Mouse (Mus musculus) left cerebral cortex, postnatal 14 days (tissue): ENCODE measurements around the gene Foxf1. TPM values are rescaled to one million over a fixed set of nuclear protein-coding genes. Genes with fewer than 3 reads are reported as not detected.

Experiments
- DNase-seq, 2 experiments: peaks; one replicate each; pipeline ENCODE4 v3.0.0; 2021 to 2022; ENCODE audit warnings: low spot score in 2 of 2, mixed read lengths in 1 of 2
- intact Hi-C: fragments of 180-260 bp; cut with DNase I; formaldehyde crosslinking; loops from one replicate; pipeline ENCODE4 v1.15.1; 2025
- long read RNA-seq, 2 experiments: library from polyadenylated mRNA; stranded (forward); transcript quantifications; one replicate each; pipeline ENCODE4 v2.0.0; 2021
- total RNA-seq, 2 experiments: library from RNA; stranded (reverse); gene quantifications; 2 replicates each; pipeline ENCODE4 v1.2.3; 2021

The Foxf1 gene
- total RNA-seq, result 1 to 10 TPM; 1.0 to 1.4 TPM
- long read RNA-seq, experiment 1, partial matches to known transcripts, result 0 of 3 reads
- long read RNA-seq, experiment 1, other reads (novel, unspliced or antisense), result 0 of 3 reads
- long read RNA-seq, experiment 2, transcript Foxf1-201 (2 exons, 2,415 nt), result major isoform, 6 of 6 reads
- long read RNA-seq, experiment 2, partial matches to known transcripts, result 0 of 6 reads
- long read RNA-seq, experiment 2, other reads (novel, unspliced or antisense), result 0 of 6 reads

GRCm38 (mm10) chr8:121084210-121084951 lies at the start of gene Foxf1:
Gene Foxf1, plus strand, starts transcription at chr8:121084386.
- intact Hi-C loops, result loop anchor here (5.0 kb wide), 2 partner anchors 33 to 112 kb away; partner anchors contain the start of gene Foxc2
- no peak for DNase-seq

- no peak for DNase-seq
- intact Hi-C loops, result no loop called here
These were observed 48.6 kb upstream of the Foxf1 start for GRCm38 (mm10) chr8:121035611-121036010.

DNA sequence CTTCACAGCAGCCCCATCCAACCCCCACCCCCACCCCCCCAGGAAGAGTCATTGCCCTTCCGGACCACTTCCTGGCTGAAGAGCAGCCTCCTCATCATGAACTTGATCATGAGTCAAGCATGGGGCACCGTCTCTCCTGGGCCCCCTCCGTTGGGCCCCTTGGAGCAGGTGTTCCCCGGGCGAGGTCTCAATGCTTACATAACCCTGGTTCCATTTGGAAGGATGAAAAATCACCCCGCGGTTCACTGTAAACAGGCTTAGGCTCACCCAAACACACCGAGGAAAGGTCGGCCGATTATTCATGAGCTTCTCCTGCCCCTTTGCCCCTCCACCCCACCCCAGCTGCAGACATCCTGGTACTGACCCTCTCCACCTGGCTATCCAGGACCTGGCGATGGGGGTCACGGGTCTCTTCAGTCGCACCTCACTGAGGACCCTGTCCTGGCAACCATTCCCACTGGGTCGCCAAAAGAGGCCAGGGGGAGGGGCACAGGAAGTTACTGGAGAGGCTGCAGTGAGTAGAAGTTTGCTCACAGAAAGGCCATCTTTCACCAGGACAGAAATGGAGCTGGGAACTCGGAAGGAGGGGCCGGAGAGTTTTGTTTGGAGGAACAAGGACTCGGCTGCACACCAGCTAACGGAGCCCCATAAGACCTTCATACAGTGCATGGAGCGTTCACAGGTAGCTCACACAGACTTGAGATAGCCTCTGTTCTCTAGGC lies 40.3 kb upstream of the Foxf1 start:
- intact Hi-C loops, result no loop called here
- DNase-seq, result no peak

GRCm38 (mm10) chr8:121047441-121047840 lies 36.7 kb upstream of the Foxf1 start:
- intact Hi-C loops, result no loop called here
- DNase-seq, result no peak

DNA sequence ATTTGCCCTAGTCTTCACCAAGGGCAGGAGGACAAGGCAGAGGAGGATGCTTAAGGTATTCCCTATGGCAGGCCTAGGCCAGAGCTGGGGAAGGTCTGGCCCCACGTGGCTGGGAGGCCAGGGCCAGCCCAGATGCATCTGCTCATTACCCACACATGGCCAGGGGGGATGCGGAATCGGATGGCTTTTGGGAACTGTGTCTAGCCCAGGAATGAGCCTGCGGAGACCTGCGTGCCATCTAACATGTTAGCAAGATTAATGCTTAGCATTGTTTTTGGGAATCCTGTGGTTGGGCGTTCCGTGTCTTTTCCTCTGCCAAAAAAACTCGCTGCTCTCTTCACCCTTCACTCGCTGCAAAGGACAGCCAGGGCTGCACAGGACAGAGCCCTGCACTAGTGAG lies 26.1 kb upstream of the Foxf1 start:
- no peak for DNase-seq
- intact Hi-C loops, result no loop called here

GRCm38 (mm10) chr8:121059098-121059497 lies 25.1 kb upstream of the Foxf1 start:
- DNase-seq, result peak; percentile 66 to 91

DNA sequence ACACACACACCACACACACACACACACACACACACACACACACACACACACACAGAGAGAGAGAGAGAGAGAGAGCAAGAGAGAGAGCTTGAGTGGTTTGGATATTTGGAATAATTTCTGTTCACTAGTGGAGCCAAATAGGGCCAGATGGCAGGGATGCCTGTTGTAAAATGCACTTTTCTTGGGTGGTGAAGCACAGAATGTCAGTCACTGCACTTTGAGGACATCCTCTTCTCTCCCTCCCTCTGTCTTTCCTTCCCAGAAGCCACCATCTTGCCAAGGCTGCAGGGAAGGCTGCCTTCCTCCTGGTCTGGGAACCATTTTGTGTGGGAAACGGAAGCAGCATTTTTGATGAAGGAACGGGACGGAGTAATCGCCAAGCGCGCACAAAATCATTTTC lies 21.7 kb upstream of the Foxf1 start:
- DNase-seq, result no peak
- intact Hi-C loops, result no loop called here

More at GRCm38 (mm10) chr8:121059098-121059497, 25.1 kb upstream of the Foxf1 start:
- intact Hi-C loops, result no loop called here

DNA sequence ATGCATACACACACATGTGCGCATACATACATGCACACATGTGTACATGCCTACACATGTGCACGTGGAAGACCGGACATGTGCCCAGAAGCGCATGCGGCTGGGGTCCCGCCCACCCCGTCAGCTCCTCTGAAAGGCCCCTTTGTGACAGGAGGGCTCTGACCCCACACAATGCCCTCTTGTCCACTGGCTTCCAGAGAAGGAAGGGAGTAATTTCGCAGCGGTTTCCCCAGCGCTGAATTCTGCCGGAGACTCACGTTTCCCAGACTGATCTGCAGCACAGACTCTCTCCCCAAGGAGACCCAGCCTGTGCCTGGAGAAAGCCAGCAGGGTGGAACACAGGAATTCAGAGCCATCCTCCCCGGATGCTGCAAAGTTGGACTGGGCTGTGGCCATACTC lies 20.5 kb upstream of the Foxf1 start:
- intact Hi-C loops, result no loop called here
- DNase-seq, result peak in 1 of 2 experiments; percentile 22

GRCm38 (mm10) chr8:121071454-121071853 lies 12.7 kb upstream of the Foxf1 start:
- intact Hi-C loops, result no loop called here

DNA sequence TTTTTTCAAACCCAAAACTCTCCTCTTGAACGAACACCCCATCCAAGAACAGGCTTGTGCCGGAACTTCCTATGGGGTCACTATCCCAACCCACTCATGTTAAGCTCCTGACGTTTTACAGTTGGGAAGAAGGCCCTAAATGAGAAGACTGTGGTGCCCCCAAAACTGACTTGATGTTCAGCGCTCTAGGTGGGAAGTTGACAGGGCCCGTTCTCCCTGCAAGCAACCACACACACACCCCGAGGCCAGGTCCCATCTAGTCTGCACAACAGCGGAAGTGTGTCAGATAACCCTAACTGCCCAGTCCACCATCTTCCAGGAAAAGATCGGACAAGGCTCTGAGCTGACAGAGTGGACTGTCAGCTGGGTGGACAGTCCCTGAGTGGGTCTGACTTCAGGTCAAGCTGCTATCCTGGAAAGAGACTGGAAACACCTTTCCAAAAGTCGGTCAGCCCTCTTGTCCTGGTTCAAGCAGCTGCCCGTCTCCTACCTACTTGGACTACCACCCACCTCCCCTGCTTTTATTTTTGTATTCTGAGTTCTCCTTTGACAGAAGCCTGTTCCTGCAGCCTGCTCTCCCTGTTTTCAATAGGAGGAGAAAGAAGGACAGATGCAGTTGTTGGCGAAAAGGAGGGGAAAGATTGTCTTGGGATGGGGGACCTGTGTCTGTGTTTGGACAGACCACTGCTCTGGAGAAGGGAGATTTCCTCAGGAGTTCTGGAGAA lies 11.6 kb upstream of the Foxf1 start:
- DNase-seq, result no peak
- intact Hi-C loops, result no loop called here

More at GRCm38 (mm10) chr8:121071454-121071853, 12.7 kb upstream of the Foxf1 start:
- peak in 1 of 2 experiments; percentile 18 for DNase-seq

- no peak for DNase-seq
- intact Hi-C loops, result no loop called here
These were observed 10.7 kb upstream of the Foxf1 start for GRCm38 (mm10) chr8:121073174-121074107.

GRCm38 (mm10) chr8:121074108-121074847 lies 9.9 kb upstream of the Foxf1 start:
- no peak for DNase-seq
- intact Hi-C loops, result no loop called here

DNA sequence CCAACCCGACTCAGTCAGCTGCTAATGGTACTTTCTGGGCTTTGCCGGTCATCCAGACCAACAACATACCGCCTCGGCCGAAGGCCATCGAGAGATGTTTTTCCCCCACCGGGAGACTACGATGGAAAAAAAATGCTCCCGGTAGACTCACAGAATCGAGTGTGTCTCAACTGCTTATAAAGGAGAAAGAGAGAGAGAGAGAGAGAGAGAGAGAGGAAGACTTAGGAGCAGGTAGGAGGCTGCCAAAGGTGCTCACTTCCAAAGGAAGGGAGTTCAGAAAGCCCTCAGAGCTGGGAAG lies 9.4 kb upstream of the Foxf1 start:
- intact Hi-C loops, result no loop called here
- no peak for DNase-seq

GRCm38 (mm10) chr8:121075936-121076335 lies 8.2 kb upstream of the Foxf1 start:
- intact Hi-C loops, result no loop called here
- no peak for DNase-seq

GRCm38 (mm10) chr8:121076555-121076954 lies 7.6 kb upstream of the Foxf1 start:
- intact Hi-C loops, result no loop called here
- DNase-seq, result no peak

- DNase-seq, result no peak
- intact Hi-C loops, result no loop called here
These were observed 5.5 kb upstream of the Foxf1 start for GRCm38 (mm10) chr8:121078721-121079120.

DNA sequence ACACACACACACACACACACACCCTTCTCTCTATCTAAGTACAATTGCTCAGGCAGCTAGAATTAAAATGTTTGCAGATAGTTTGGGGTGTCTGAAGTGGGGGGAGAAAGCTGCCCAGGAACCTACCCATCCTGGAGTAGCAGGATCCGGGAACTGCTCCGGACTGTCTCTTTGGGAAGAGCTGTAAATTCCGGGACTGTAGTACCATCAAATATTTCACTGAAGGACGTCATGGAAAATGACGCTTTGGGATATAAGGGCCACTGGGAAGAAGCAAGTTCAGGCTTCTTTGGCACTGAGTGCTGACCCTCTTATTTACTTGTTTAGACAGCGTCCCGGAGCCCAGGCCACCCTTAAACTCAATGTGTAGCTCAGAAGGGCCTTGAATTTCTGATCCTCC lies 5.0 kb upstream of the Foxf1 start:
- intact Hi-C loops, result no loop called here
- DNase-seq, result no peak

- intact Hi-C loops, result loop anchor here (5.0 kb wide), 2 partner anchors 37 to 108 kb away; partner anchors contain the start of gene Foxc2
- no peak for DNase-seq
These were observed 4.2 kb upstream of the Foxf1 start for GRCm38 (mm10) chr8:121079944-121080343.
